Mouse (Mus musculus) spleen, embryonic (tissue): ENCODE data around the gene Il11ra1.
"Not testable (repeated sequence)": the region's sequence is repeated elsewhere in the genome, so short reads cannot be mapped to it uniquely, and the experiment has no call there.

Experiments
- CTCF ChIA-PET: fragments of 350-600 bp; sonication (Branson Sonifier 250); formaldehyde crosslinking; loops from one replicate; lab custom pipeline; 2022; lab: Charles Lee

Il11ra1 gene

DNA sequence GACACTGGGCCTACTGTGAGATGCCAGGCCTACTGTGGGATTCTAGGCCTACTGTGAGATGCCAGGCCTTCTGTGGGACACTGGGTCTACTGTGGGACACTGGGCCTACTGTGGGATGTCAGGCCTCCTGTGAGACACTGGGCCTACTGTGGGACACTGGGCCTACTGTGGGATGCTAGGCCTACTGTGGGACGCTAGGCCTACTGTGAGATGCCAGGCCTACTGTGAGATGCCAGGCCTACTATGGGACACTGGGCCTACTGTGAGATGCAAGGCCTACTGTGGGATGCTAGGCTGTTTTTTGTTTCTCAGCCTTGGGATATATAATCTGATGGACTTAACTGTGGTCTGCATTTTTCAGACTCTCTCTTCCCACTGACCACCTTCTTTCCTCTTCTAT, 76.1 kb downstream of the Il11ra1 start:
- CTCF ChIA-PET = not testable (repeated sequence)

DNA sequence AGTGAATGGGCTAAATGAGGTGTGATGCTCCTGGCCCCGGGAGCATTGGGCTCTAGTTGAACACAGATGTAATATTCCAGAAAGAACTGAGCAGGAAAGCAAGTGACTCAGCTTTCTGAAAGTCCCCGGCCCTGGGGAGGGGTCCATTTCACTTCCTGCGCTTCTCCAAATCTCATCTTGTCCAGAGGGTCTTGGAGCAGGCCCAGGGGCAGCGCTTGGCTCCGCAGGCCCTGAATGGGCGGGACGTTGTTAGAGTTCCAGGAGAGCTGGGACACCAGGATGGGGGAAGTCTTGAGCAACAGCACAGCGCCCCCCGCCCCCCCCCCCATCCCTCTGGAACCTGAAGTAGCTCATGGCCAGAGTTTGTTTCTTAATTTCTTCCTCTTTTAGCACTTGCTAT, 81.5 kb downstream of the Il11ra1 start:
- CTCF ChIA-PET = not testable (repeated sequence)

DNA sequence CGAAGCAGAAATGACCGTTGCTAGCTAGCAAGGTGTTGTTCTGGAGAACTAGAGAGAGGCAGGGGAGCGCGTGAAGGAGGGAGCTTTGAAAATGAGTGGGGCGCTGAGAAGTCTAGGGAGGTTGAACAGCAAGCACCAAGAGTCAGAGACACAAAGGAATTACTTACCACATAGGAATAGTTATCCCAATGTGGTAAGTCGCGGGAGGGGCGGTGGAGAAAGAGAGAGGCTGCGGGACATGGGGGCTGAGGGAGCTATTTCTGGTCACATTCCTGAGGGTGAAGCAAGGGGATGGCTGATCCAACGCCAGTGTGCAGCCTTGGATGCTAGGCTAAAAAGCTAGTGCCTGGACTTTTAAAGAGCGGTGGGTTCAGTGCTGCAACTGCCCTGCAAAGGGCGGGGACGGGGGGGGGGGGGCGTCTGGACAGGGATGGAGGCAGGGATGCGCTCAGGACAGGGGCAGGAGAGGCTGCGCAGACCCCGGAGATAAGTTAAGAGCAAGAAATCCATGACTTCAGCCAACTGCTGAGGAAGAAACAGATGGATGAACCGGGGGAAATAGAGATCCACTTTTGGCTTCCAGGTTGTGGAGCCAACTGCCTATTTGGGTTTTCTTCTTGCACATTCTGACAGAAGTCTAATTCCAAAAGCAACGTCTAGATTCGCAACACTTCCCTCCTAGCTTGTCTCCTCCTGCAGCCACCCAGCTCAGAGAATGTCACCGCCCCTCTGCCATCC, 82.1 kb downstream of the Il11ra1 start:
- CTCF ChIA-PET = not testable (repeated sequence)

DNA sequence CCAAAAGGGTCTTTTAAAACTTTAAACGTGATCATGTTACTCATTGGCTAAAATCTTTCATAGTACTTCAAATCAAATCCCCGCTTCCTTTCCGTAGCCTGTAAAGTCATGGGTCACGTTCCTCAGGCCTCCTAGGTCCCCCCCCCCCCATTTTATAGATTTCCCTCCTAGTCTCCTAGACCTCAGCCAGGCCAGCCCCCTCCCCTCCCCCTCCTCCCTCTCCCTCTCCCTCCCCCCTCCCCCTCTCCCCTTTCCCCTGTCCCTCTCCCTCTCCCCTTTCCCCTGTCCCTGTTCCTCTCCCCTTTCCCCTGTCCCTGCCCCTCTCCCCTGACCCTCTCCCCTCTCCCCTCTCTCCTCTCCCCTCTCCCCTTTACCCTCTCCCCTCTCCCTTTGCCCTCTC, 82.9 kb downstream of the Il11ra1 start:
- CTCF ChIA-PET = not testable (repeated sequence)

DNA sequence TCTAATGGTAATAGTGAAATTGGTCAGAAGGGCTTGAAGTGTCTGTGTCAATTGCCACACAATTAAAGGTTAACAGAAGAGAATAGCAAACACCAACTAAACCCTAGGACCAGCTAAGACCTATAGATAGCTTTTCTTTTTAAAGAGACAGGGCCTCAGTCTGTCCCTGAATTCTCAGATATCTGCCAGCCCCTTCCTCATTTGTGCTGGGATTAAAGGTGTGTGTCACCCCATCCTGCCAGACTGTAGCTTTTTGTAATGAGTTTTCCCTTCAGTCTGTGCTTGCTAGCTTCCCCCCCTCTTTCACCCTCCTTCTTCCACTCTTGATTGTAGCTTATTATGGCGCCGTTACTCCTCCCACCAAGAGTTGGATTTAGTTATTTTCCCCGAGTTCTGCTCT, 83.4 kb downstream of the Il11ra1 start:
- CTCF ChIA-PET = not testable (repeated sequence)
